Mouse (Mus musculus) heart, postnatal 0 days (tissue): ENCODE measurements around the gene Vwa7.

ENCODE experiments used
- CTCF ChIP-seq: IDR thresholded peaks from 2 replicates; pipeline ENCODE4 v1.5.1; 2016; ENCODE audit warnings: antibody characterized with exemption, control low read depth, low read depth
- EP300 ChIP-seq: IDR thresholded peaks from 2 replicates; pipeline ENCODE4 v1.6.1; 2016; ENCODE audit warnings: antibody characterized with exemption, low read depth

DNA sequence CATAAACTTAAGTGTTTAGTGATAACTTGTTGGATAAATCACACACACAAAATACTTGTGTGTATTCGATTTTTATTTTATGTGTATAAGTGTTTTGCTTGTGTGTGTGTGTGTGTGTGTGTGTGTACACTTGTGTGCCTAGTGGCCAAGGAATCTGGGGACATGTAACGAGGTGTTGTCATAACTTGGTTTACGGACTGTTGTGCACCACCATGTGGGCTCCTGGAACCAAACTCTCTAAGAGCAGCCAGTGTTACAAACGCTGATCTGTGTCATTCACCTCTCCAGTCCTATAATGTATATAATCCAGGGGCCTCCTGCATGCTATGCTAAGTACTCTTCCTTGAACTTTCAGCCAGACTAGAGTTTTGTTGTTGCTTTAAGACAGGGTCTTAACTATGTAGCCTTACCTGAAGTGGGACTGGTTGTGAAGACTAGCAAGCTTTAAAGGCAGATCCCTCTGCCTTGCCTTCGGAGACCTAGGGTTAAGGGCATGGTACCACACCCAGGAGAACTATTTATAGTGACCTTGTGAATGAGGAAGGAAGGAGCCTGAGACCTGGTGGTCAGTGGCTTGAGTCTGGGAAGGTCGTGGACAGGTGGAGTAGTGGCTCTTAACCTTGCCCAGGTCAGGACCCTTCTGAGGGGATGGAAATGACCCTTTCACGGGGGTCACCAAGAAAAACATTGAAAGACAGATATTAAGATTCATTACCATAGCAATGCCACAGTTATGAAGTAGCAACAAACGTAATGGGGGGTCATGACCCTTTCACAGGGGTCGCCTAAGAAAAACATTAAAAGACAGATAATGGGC is 13.1 kb upstream of the Vwa7 start:
- TF ChIP-seq CTCF (no peak), EP300 (no peak)
